Mouse (Mus musculus) myocyte (in vitro differentiated cells): ENCODE results near the gene Bet1l.

Experiments
- CEBPB ChIP-seq: IDR thresholded peaks from 2 replicates; pipeline ENCODE4 v1.6.1; 2011; ENCODE audit warnings: mild to moderate bottlenecking, moderate library complexity; ENCODE audit not compliant: poor library complexity, insufficient read depth, severe bottlenecking
- E2F4 ChIP-seq: IDR thresholded peaks from one replicate; pipeline ENCODE4 v1.6.1; 2011; ENCODE audit warnings: mild to moderate bottlenecking, control low read depth, moderate library complexity; ENCODE audit not compliant: insufficient read depth
- MAX ChIP-seq: IDR thresholded peaks from one replicate; pipeline ENCODE4 v1.6.1; 2011; ENCODE audit warnings: low read depth, mild to moderate bottlenecking, control low read depth
- MYOD1 ChIP-seq, 3 experiments: IDR thresholded peaks; one replicate each; pipeline ENCODE4 v1.6.1; 2011; ENCODE audit warnings: control low read depth in 2 of 3, low read depth in 2 of 3, mild to moderate bottlenecking in 2 of 3, moderate library complexity in 1 of 3; ENCODE audit not compliant: insufficient read length in 2 of 3, control insufficient read depth in 1 of 3
- MYOG ChIP-seq, 3 experiments: IDR thresholded peaks; one replicate each; pipeline ENCODE4 v1.6.1; 2011; ENCODE audit warnings: control low read depth in 2 of 3, low read depth in 2 of 3, mild to moderate bottlenecking in 2 of 3; ENCODE audit not compliant: insufficient read length in 2 of 3, control insufficient read depth in 1 of 3, insufficient read depth in 1 of 3
- POLR2A ChIP-seq: IDR thresholded peaks from one replicate; pipeline ENCODE4 v1.6.1; 2011; ENCODE audit warnings: low read depth, mild to moderate bottlenecking, control low read depth, moderate library complexity; ENCODE audit not compliant: insufficient read length
- POLR2AphosphoS2 ChIP-seq: IDR thresholded peaks from one replicate; pipeline ENCODE4 v1.6.1; 2011; ENCODE audit warnings: low read depth, control low read depth; ENCODE audit not compliant: insufficient read length
- SRF ChIP-seq: IDR thresholded peaks from one replicate; pipeline ENCODE4 v1.6.1; 2011; ENCODE audit warnings: low read depth; ENCODE audit not compliant: control insufficient read depth, insufficient read length
- TCF12 ChIP-seq: IDR thresholded peaks from one replicate; pipeline ENCODE4 v1.6.1; 2011; ENCODE audit warnings: mild to moderate bottlenecking, control low read depth; ENCODE audit not compliant: poor library complexity, insufficient read depth, severe bottlenecking
- USF1 ChIP-seq: IDR thresholded peaks from one replicate; pipeline ENCODE4 v1.6.1; 2011; ENCODE audit warnings: low read depth, mild to moderate bottlenecking, control low read depth, moderate library complexity

GRCm38 (mm10) chr7:140820173-140820572, 37.2 kb downstream of the Bet1l start:
- TF ChIP-seq POLR2AphosphoS2, result no peak
- TF ChIP-seq POLR2A, result no peak
- TF ChIP-seq MYOG (IDR thresholded peaks at IDR 0.05; ENCODE audit: control insufficient read depth in 1 of 3, insufficient read depth in 1 of 3, insufficient read length in 2 of 3, low read depth in 2 of 3), result no peak
- TF ChIP-seq MYOD1 (IDR thresholded peaks at IDR 0.05; ENCODE audit: control insufficient read depth in 1 of 3, insufficient read length in 2 of 3, low read depth in 2 of 3), result no peak
- TF ChIP-seq USF1, result no peak
- TF ChIP-seq MAX, result no peak
- TF ChIP-seq E2F4, result no peak
- no peak for TF ChIP-seq TCF12
- TF ChIP-seq SRF, result no peak
- TF ChIP-seq CEBPB, result no peak
